Mouse (Mus musculus) forebrain, embryonic 16.5 days (tissue): Measurements from ENCODE around the gene Hist1h2bb. TPM values are rescaled to one million over a fixed set of nuclear protein-coding genes. Genes with fewer than 3 reads are reported as not detected.

ENCODE experiments used
- ATAC-seq: fragments of 200-750 bp; cut with Nextera tagmentation; 2 replicates; pipeline ENCODE4 v1.8.0; 2017; ENCODE audit warnings: mild to moderate bottlenecking, moderate library complexity
- H3K27ac ChIP-seq: fragments of 300-500 bp; sonication (generic); 2 replicates; pipeline ENCODE4 v1.5.1; 2014; ENCODE audit warnings: low read length, control low read depth
- H3K27me3 ChIP-seq: fragments of 300-500 bp; sonication (generic); replicated peaks from 2 replicates; pipeline ENCODE4 v1.6.1; 2014; ENCODE audit warnings: low read length; ENCODE audit not compliant: control insufficient read depth, insufficient read depth
- H3K36me3 ChIP-seq: fragments of 300-500 bp; sonication (generic); 2 replicates; pipeline ENCODE4 v1.6.1; 2014; ENCODE audit not compliant: control insufficient read depth, insufficient read depth
- H3K4me1 ChIP-seq: fragments of 300-500 bp; sonication (generic); replicated peaks from 2 replicates; pipeline ENCODE4 v1.6.1; 2014; ENCODE audit warnings: low read length; ENCODE audit not compliant: control insufficient read depth, insufficient read depth
- H3K4me2 ChIP-seq: fragments of 300-500 bp; sonication (generic); 2 replicates; pipeline ENCODE4 v1.6.1; 2014; ENCODE audit warnings: mild to moderate bottlenecking, low read length, control low read depth
- H3K4me3 ChIP-seq: fragments of 300-500 bp; sonication (generic); replicated peaks from 2 replicates; pipeline ENCODE4 v1.5.1; 2014; ENCODE audit warnings: mild to moderate bottlenecking, low read length, control low read depth
- H3K9ac ChIP-seq: fragments of 300-500 bp; sonication (generic); replicated peaks from 2 replicates; pipeline ENCODE4 v1.6.1; 2014; ENCODE audit warnings: low read depth, low read length, control low read depth
- H3K9me3 ChIP-seq: fragments of 300-500 bp; sonication (generic); 2 replicates; pipeline ENCODE4 v1.6.1; 2016; ENCODE audit warnings: low read length; ENCODE audit not compliant: control insufficient read depth
- WGBS: fragments of 180-500 bp; shearing (Covaris S2); extraction: QIAGEN DNeasy Blood & Tissue Kit; methylation state at CpG from one replicate; pipeline ENCODE4 v1.1.7; 2014; 5-methylcytosine and 5-hydroxymethylcytosine counted together
- polyA plus RNA-seq: library from polyadenylated mRNA; unstranded; fragments of >200 nt; fragmentation: Nextera tagmentation; extraction: Ambion mirVana; gene quantifications from 2 replicates; pipeline ENCODE4 v1.2.1, GENCODE M21; 2015

Gene Hist1h2bb
- polyA plus RNA-seq, 1 experiment from 2014 or later, result 0.95 TPM

GRCm38 (mm10) chr13:23752742-23753172 is 6.2 kb downstream of the Hist1h2bb start:
- H3K4me3 ChIP-seq, result peak overlapping the region; percentile 29
- no peaks in the 10 kb centered on the region for H3K36me3 ChIP-seq
- H3K4me2 ChIP-seq, result peak overlapping the region; percentile 44
- ATAC-seq, result no peak
- H3K9ac ChIP-seq, result 0 out of 2 replicates have a peak overlapping the region, but pooled peaks have one; percentile 9
- no peaks in the 10 kb centered on the region for H3K27me3 ChIP-seq
- no peaks in the 10 kb centered on the region for H3K9me3 ChIP-seq
- peaks cover 14% of the 10 kb centered on the region for H3K4me1 ChIP-seq
- H3K27ac ChIP-seq, result no peak overlapping the region
- 4% methylated on average over 6 of the region's 6 CpGs for WGBS

- H3K4me3 ChIP-seq, result no peak overlapping the region
- 49% methylated on average over 4 of the region's 4 CpGs for WGBS
These were observed 7.0 kb downstream of the Hist1h2bb start for GRCm38 (mm10) chr13:23753314-23754078.

GRCm38 (mm10) chr13:23755000-23755399 is 8.5 kb downstream of the Hist1h2bb start:
- no peaks in the 10 kb centered on the region for H3K27me3 ChIP-seq
- no peak overlapping the region for H3K9ac ChIP-seq
- H3K9me3 ChIP-seq, result no peaks in the 10 kb centered on the region
- H3K36me3 ChIP-seq, result no peaks in the 10 kb centered on the region
- H3K4me1 ChIP-seq, result peaks cover 10% of the 10 kb centered on the region
- ATAC-seq, result no peak
- no peak overlapping the region for H3K4me2 ChIP-seq
- no peak overlapping the region for H3K4me3 ChIP-seq
- H3K27ac ChIP-seq, result no peak overlapping the region

More at GRCm38 (mm10) chr13:23753314-23754078, 7.0 kb downstream of the Hist1h2bb start:
- Histone ChIP-seq H3K9me3 (no peaks in the 10 kb centered on the region), H3K36me3 (no peaks in the 10 kb centered on the region), H3K4me2 (no peak overlapping the region), H3K27ac (no peak overlapping the region), H3K9ac (no peak overlapping the region), H3K4me1 (peaks cover 9% of the 10 kb centered on the region), H3K27me3 (no peaks in the 10 kb centered on the region)
- no peak for ATAC-seq

- Histone ChIP-seq H3K27ac (peak within 1 kb of the TSS; percentile 77), H3K36me3 (no peaks in the 10 kb centered on the region), H3K4me1 (peaks cover 20% of the 10 kb centered on the region), H3K9ac (peak within 1 kb of the TSS; percentile 53), H3K4me2 (peak within 1 kb of the TSS; percentile 72), H3K9me3 (no peaks in the 10 kb centered on the region), H3K4me3 (peak within 1 kb of the TSS; percentile 40), H3K27me3 (no peaks in the 10 kb centered on the region)
- 0% methylated on average over 14 of the region's 22 CpGs for WGBS
- ATAC-seq, result peak; percentile 75
These were observed 10.3 kb downstream of the Hist1h2bb start, which contains the start of gene Hist1h4b for GRCm38 (mm10) chr13:23756790-23757189. TSS of gene Hist1h4b (plus strand) at chr13:23757013.

DNA sequence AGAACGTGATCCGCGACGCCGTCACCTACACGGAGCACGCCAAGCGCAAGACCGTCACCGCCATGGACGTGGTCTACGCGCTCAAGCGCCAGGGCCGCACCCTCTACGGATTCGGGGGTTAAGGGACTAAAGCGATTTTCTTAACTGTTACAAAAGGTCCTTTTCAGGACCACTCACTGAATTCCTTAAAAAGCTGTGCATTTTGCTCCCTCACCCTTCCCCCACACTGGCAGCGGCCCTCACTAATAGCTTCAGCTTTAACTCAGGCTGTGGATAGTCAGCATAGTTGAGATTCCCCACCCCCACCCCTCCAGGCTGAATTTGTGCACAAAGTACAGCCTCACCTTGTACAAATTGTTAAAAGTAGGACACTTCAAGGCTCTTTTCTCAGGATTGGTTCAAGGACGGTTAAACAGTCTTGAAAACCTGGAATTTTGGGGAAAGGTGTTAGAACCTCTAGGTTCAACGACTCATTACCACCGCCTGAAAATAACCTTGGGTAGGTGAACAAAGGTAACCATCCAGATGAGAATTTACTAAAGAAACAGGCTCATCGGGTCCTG is 10.8 kb downstream of the Hist1h2bb start:
- H3K36me3 ChIP-seq, result no peaks in the 10 kb centered on the region
- peak overlapping the region; percentile 77 for H3K27ac ChIP-seq
- H3K4me2 ChIP-seq, result peak overlapping the region; percentile 72
- no peaks in the 10 kb centered on the region for H3K9me3 ChIP-seq
- 2% methylated on average over 16 of the region's 23 CpGs for WGBS
- H3K9ac ChIP-seq, result peak overlapping the region; percentile 53
- peak overlapping the region; percentile 40 for H3K4me3 ChIP-seq
- no peaks in the 10 kb centered on the region for H3K27me3 ChIP-seq
- no peak; the same call in 1 of the 2 replicates for ATAC-seq
- peaks cover 21% of the 10 kb centered on the region for H3K4me1 ChIP-seq

DNA sequence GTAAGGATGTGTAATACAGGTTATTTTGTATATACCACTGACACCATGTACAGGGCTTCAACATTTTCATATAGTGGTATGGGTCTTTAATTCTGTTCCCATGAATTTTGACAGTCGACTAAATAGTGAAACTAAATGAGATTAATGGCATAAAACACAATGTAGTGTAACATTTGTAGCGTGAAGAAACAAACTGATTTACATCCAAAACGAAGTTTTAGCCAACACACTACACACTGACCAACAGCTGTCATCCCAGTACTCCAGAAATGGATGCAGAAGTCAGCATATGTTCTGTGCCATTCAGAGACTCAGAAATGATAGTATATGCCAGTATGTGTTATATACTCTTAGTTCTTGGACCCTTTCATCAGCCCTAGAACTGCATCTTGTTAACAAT is 11.4 kb downstream of the Hist1h2bb start:
- Histone ChIP-seq H3K36me3 (no peaks in the 10 kb centered on the region), H3K4me2 (no peak overlapping the region), H3K27ac (no peak overlapping the region), H3K9me3 (no peaks in the 10 kb centered on the region), H3K4me3 (no peak overlapping the region), H3K4me1 (peaks cover 19% of the 10 kb centered on the region), H3K27me3 (no peaks in the 10 kb centered on the region), H3K9ac (no peak overlapping the region)
- no peak for ATAC-seq
- WGBS, result 40% methylated on average over 3 of the region's 3 CpGs

DNA sequence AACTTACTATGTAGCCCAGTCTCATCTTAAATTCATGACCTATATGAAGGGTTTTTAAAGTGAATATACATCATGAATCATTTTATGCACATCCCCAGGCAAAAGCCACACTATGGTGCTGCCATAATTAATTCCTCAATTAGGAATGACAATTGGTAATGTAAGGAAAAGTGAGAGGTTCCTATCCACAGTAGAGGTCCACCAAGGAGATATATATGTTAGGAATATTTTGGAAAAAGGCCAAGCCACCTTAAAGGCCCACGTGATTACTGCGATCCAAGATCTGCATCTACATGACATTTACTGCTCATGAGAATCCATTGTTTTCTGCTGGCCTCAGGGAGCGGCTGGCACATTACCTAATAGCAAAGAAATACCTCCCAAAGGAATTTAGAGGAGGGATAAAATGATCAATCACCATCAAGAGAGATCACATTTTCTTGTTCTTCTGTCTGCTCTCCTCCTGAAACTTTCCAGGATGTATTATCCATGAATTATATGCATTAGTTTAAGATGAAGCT is 12.8 kb downstream of the Hist1h2bb start:
- no peak for ATAC-seq
- H3K4me2 ChIP-seq, result no peak overlapping the region
- no peak overlapping the region for H3K4me3 ChIP-seq
- 68% methylated on average over 3 of the region's 3 CpGs for WGBS
- H3K9me3 ChIP-seq, result no peaks in the 10 kb centered on the region
- no peak overlapping the region for H3K9ac ChIP-seq
- no peak overlapping the region for H3K27ac ChIP-seq
- no peaks in the 10 kb centered on the region for H3K36me3 ChIP-seq
- H3K4me1 ChIP-seq, result peaks cover 28% of the 10 kb centered on the region
- no peaks in the 10 kb centered on the region for H3K27me3 ChIP-seq

GRCm38 (mm10) chr13:23759916-23760239 is 13.3 kb downstream of the Hist1h2bb start:
- no peaks in the 10 kb centered on the region for H3K9me3 ChIP-seq
- H3K27ac ChIP-seq, result no peak overlapping the region; the same call in 1 of the 2 replicates
- H3K9ac ChIP-seq, result no peak overlapping the region
- H3K36me3 ChIP-seq, result no peaks in the 10 kb centered on the region
- H3K4me1 ChIP-seq, result peaks cover 30% of the 10 kb centered on the region
- H3K4me2 ChIP-seq, result peak overlapping the region; percentile 94
- no peaks in the 10 kb centered on the region for H3K27me3 ChIP-seq
- 76% methylated on average over 1 of the region's 1 CpGs for WGBS
- no peak for ATAC-seq
- no peak overlapping the region; the same call in 1 of the 2 replicates for H3K4me3 ChIP-seq

- Histone ChIP-seq H3K4me2 (peak overlapping the region; percentile 94), H3K36me3 (no peaks in the 10 kb centered on the region), H3K4me3 (peak overlapping the region; percentile 51), H3K9ac (peak overlapping the region; percentile 57), H3K27ac (peak overlapping the region; percentile 86), H3K9me3 (no peaks in the 10 kb centered on the region), H3K27me3 (no peaks in the 10 kb centered on the region), H3K4me1 (peaks cover 30% of the 10 kb centered on the region)
- peak; percentile 23 for ATAC-seq
- 1% methylated on average over 19 of the region's 27 CpGs for WGBS
These were observed 13.9 kb downstream of the Hist1h2bb start for GRCm38 (mm10) chr13:23760240-23760971.
